Mouse (Mus musculus): ENCODE data around the gene Gm11011. TPM values are rescaled to one million over a fixed set of nuclear protein-coding genes. Genes with fewer than 3 reads are reported as not detected.

The Gm11011 gene
- polyA plus RNA-seq, 1 experiment from 2014 or later, result not detected

GRCm38 (mm10) chr2:169577508-169578196 is 9.9 kb downstream of the Gm11011 start:
- H3K4me3 ChIP-seq (ENCODE audit: low read length), result no peak overlapping the region
- no peaks in the 10 kb centered on the region for H3K4me1 ChIP-seq (ENCODE audit: control insufficient read depth, insufficient read depth, low read length)
- H3K9me3 ChIP-seq (ENCODE audit: control insufficient read depth, low read length), result no peaks in the 10 kb centered on the region
- H3K27ac ChIP-seq (ENCODE audit: low read depth, low read length), result no peak overlapping the region
- no peaks in the 10 kb centered on the region for H3K36me3 ChIP-seq (ENCODE audit: control insufficient read depth, insufficient read depth, low read length)
- no peaks in the 10 kb centered on the region for H3K27me3 ChIP-seq (ENCODE audit: control insufficient read depth, insufficient read depth, low read length)
- ATAC-seq (ENCODE audit: low FRiP score, low TSS enrichment), result no peak
- no peak overlapping the region for H3K4me2 ChIP-seq (replicated peaks; ENCODE audit: low read depth, low read length)
- H3K9ac ChIP-seq (ENCODE audit: low read depth, low read length), result no peak overlapping the region
- WGBS, result 82% methylated on average over 7 of the region's 7 CpGs

- no peaks in the 10 kb centered on the region for H3K36me3 ChIP-seq (ENCODE audit: control insufficient read depth, insufficient read depth, low read length)
- no peaks in the 10 kb centered on the region for H3K9me3 ChIP-seq (ENCODE audit: control insufficient read depth, low read length)
- WGBS, result 20% methylated on average over 10 of the region's 10 CpGs
- ATAC-seq (ENCODE audit: low FRiP score, low TSS enrichment), result peak; percentile 52
- no peaks in the 10 kb centered on the region for H3K27me3 ChIP-seq (ENCODE audit: control insufficient read depth, insufficient read depth, low read length)
- H3K4me2 ChIP-seq (replicated peaks; ENCODE audit: low read depth, low read length), result no peak overlapping the region
- H3K9ac ChIP-seq (ENCODE audit: low read depth, low read length), result no peak overlapping the region
- peaks cover 5% of the 10 kb centered on the region; the same call in 1 of the 2 replicates for H3K4me1 ChIP-seq (ENCODE audit: control insufficient read depth, insufficient read depth, low read length)
- no peak overlapping the region for H3K27ac ChIP-seq (ENCODE audit: low read depth, low read length)
- no peak overlapping the region for H3K4me3 ChIP-seq (ENCODE audit: low read length)
These were observed 17.5 kb downstream of the Gm11011 start for GRCm38 (mm10) chr2:169570063-169570462.

- H3K36me3 ChIP-seq (ENCODE audit: control insufficient read depth, insufficient read depth, low read length), result no peaks in the 10 kb centered on the region
- no peak for ATAC-seq (ENCODE audit: low FRiP score, low TSS enrichment)
- no peaks in the 10 kb centered on the region for H3K27me3 ChIP-seq (ENCODE audit: control insufficient read depth, insufficient read depth, low read length)
- no peak overlapping the region for H3K4me2 ChIP-seq (replicated peaks; ENCODE audit: low read depth, low read length)
- H3K9me3 ChIP-seq (ENCODE audit: control insufficient read depth, low read length), result no peaks in the 10 kb centered on the region
- H3K4me1 ChIP-seq (ENCODE audit: control insufficient read depth, insufficient read depth, low read length), result peaks cover 5% of the 10 kb centered on the region; the same call in 1 of the 2 replicates
- no peak overlapping the region for H3K27ac ChIP-seq (ENCODE audit: low read depth, low read length)
- H3K9ac ChIP-seq (ENCODE audit: low read depth, low read length), result no peak overlapping the region
- 28% methylated on average over 4 of the region's 4 CpGs for WGBS
- H3K4me3 ChIP-seq (ENCODE audit: low read length), result no peak overlapping the region
These were observed 21.4 kb downstream of the Gm11011 start for GRCm38 (mm10) chr2:169566159-169566558.

- Histone ChIP-seq H3K4me2 (replicated peaks; ENCODE audit: low read depth, low read length) (no peak overlapping the region), H3K4me3 (ENCODE audit: low read length) (no peak overlapping the region), H3K4me1 (ENCODE audit: control insufficient read depth, insufficient read depth, low read length) (peaks cover 5% of the 10 kb centered on the region; the same call in 1 of the 2 replicates), H3K9me3 (ENCODE audit: control insufficient read depth, low read length) (no peaks in the 10 kb centered on the region), H3K27me3 (ENCODE audit: control insufficient read depth, insufficient read depth, low read length) (no peaks in the 10 kb centered on the region), H3K9ac (ENCODE audit: low read depth, low read length) (no peak overlapping the region), H3K27ac (ENCODE audit: low read depth, low read length) (no peak overlapping the region), H3K36me3 (ENCODE audit: control insufficient read depth, insufficient read depth, low read length) (no peaks in the 10 kb centered on the region)
- 50% methylated on average over 7 of the region's 7 CpGs for WGBS
- no peak for ATAC-seq (ENCODE audit: low FRiP score, low TSS enrichment)
These were observed 21.8 kb downstream of the Gm11011 start for GRCm38 (mm10) chr2:169565751-169566150.

GRCm38 (mm10) chr2:169545674-169546073 is 41.9 kb downstream of the Gm11011 start:
- ATAC-seq (ENCODE audit: low FRiP score, low TSS enrichment), result 0 out of 2 replicates have a peak, but pooled peaks have one; percentile 59
- no peak overlapping the region for H3K9ac ChIP-seq (ENCODE audit: low read depth, low read length)
- no peaks in the 10 kb centered on the region for H3K27me3 ChIP-seq (ENCODE audit: control insufficient read depth, insufficient read depth, low read length)
- no peaks in the 10 kb centered on the region for H3K36me3 ChIP-seq (ENCODE audit: control insufficient read depth, insufficient read depth, low read length)
- WGBS, result 38% methylated on average over 7 of the region's 7 CpGs
- no peak overlapping the region for H3K27ac ChIP-seq (ENCODE audit: low read depth, low read length)
- H3K9me3 ChIP-seq (ENCODE audit: control insufficient read depth, low read length), result no peaks in the 10 kb centered on the region
- H3K4me1 ChIP-seq (ENCODE audit: control insufficient read depth, insufficient read depth, low read length), result peaks cover 10% of the 10 kb centered on the region; the same call in 1 of the 2 replicates
- H3K4me3 ChIP-seq (ENCODE audit: low read length), result no peak overlapping the region
- H3K4me2 ChIP-seq (replicated peaks; ENCODE audit: low read depth, low read length), result no peak overlapping the region

- H3K27ac ChIP-seq (ENCODE audit: low read depth, low read length), result no peak overlapping the region
- no peaks in the 10 kb centered on the region for H3K27me3 ChIP-seq (ENCODE audit: control insufficient read depth, insufficient read depth, low read length)
- 36% methylated on average over 4 of the region's 4 CpGs for WGBS
- H3K9ac ChIP-seq (ENCODE audit: low read depth, low read length), result no peak overlapping the region
- peaks cover 2% of the 10 kb centered on the region; the same call in 1 of the 2 replicates for H3K4me1 ChIP-seq (ENCODE audit: control insufficient read depth, insufficient read depth, low read length)
- 0 out of 2 replicates have a peak, but pooled peaks have one; percentile 52 for ATAC-seq (ENCODE audit: low FRiP score, low TSS enrichment)
- H3K36me3 ChIP-seq (ENCODE audit: control insufficient read depth, insufficient read depth, low read length), result no peaks in the 10 kb centered on the region
- no peak overlapping the region for H3K4me2 ChIP-seq (replicated peaks; ENCODE audit: low read depth, low read length)
- H3K9me3 ChIP-seq (ENCODE audit: control insufficient read depth, low read length), result no peaks in the 10 kb centered on the region
- H3K4me3 ChIP-seq (ENCODE audit: low read length), result no peak overlapping the region
These were observed 48.6 kb downstream of the Gm11011 start for GRCm38 (mm10) chr2:169538906-169539305.

Other genes with a start within 250 kb of the Gm11011 start
- gene Tshz2, start 45.3 kb upstream of the Gm11011 start, polyA plus RNA-seq (2014; fragmentation: Nextera tagmentation; extraction: Ambion mirVana), result 11.7 and 14.8 TPM in 2 replicates